Mouse (Mus musculus): ENCODE measurements around the gene 1810030O07Rik. TPM values are rescaled to one million over a fixed set of nuclear protein-coding genes. Genes with fewer than 3 reads are reported as not detected.
"Not testable (repeated sequence)": the region's sequence is repeated elsewhere in the genome, so short reads cannot be mapped to it uniquely, and the experiment has no call there.

1810030O07Rik gene
- polyA plus RNA-seq, 1 experiment, result 0.14 TPM

DNA sequence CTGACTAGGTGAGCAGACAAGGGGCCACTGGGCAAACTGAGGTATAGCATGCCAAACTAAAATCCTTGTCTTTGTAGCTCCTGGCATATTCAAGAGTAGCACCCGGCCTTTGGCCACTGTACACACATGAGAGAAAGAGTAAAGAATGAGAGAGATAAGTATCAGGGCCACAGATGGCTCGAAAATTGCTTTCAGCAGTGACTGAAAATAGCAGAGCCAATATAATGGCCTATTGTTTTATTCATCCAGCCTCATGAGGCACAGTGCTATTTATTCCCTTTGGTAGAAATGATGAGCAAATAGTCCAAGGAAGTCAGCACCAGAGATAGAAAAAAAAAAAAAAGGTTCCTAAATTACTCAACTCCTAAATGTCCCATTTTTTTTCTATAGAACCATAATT, 28.5 kb downstream of the 1810030O07Rik start:
- Histone ChIP-seq H3K4me1 (ENCODE audit: control insufficient read depth) (no peaks in the 10 kb centered on the region), H3K36me3 (ENCODE audit: control insufficient read depth) (peaks cover under 1% of the 10 kb centered on the region), H3K4me3 (replicated peaks) (no peak overlapping the region), H3K27me3 (ENCODE audit: control insufficient read depth) (no peaks in the 10 kb centered on the region), H3K9me3 (ENCODE audit: control insufficient read depth, low read length) (no peaks in the 10 kb centered on the region)
- no peak for TF ChIP-seq GATA1 (IDR thresholded peaks at IDR 0.05; ENCODE audit: low read length)
- TF ChIP-seq TAL1 (IDR thresholded peaks at IDR 0.05; ENCODE audit: low read length), result no peak

DNA sequence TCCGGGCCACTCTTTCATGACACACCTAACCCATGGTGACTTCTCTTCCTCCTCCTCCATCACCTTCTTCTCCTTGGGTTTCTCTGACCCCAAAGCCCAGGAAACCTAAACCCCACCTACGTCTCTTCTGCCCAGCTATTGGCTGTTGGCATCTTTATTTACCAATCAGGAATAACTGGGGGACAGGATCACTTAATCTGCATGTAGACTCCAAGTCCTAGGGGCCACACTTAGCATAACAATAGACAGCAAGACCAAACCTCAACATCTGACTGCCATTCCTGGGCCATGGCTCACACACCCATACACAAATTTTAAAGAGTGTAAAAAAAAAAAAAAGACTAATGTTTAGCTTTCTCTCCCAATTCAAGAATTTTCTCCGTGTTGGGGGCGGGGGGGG, 48.3 kb downstream of the 1810030O07Rik start:
- Histone ChIP-seq H3K9me3 (ENCODE audit: control insufficient read depth, low read length) (no peaks in the 10 kb centered on the region), H3K27me3 (ENCODE audit: control insufficient read depth) (no peaks in the 10 kb centered on the region), H3K4me3 (replicated peaks) (no peak overlapping the region), H3K4me1 (ENCODE audit: control insufficient read depth) (no peaks in the 10 kb centered on the region), H3K36me3 (ENCODE audit: control insufficient read depth) (no peaks in the 10 kb centered on the region)
- TF ChIP-seq GATA1 (IDR thresholded peaks at IDR 0.05; ENCODE audit: low read length) (no peak), TAL1 (IDR thresholded peaks at IDR 0.05; ENCODE audit: low read length) (no peak)

DNA sequence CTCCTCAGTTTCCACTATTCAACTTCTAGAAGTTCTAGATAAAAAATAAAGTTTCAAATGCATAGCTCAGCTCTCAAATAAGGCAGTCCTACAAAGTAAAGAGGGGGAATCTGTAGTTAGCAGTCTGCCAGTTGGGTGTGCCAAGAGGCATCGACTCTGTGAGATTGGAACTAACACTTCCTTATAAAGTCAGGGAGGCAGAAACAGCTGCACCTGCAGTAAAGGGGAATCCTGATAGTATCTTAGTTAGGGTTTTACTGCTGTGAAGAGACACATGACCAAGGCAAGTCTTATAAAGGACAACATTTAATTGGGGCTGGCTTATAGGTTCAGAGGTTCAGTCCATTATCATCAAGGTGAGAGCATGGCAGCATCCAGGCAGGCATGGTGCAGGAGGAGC, 61.1 kb downstream of the 1810030O07Rik start:
- not testable (repeated sequence) for H3K27me3 ChIP-seq (ENCODE audit: control insufficient read depth); H3K9me3 ChIP-seq (ENCODE audit: control insufficient read depth, low read length); H3K4me1 ChIP-seq (ENCODE audit: control insufficient read depth); H3K4me3 ChIP-seq (replicated peaks)
- peaks cover 58% of the 10 kb centered on the region for H3K36me3 ChIP-seq (ENCODE audit: control insufficient read depth)

DNA sequence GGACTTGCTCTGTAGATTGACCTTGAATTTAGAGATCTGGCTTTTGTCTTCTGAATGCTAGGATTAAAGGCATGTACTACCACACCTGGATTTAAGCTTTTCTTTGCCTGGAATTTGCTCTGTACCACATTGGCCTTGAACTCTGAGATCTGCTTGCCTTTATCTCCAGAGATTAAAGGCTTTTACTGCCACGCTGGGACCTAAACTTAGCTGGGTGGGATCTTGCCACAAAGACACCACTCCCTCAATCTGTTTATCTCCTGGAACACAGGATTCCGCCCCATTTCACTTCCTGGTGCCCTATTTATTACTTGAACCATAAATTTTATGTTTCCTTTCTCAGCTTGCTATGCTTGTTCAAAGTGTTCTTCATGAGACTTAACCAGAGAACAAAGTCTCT, 62.3 kb downstream of the 1810030O07Rik start:
- TF ChIP-seq TAL1 (IDR thresholded peaks at IDR 0.05; ENCODE audit: low read length), result no peak
- TF ChIP-seq GATA1 (IDR thresholded peaks at IDR 0.05; ENCODE audit: low read length), result no peak
- Histone ChIP-seq H3K36me3 (ENCODE audit: control insufficient read depth) (peaks cover 68% of the 10 kb centered on the region), H3K27me3 (ENCODE audit: control insufficient read depth) (no peaks in the 10 kb centered on the region), H3K4me3 (replicated peaks) (no peak overlapping the region), H3K4me1 (ENCODE audit: control insufficient read depth) (peaks cover 7% of the 10 kb centered on the region), H3K9me3 (ENCODE audit: control insufficient read depth, low read length) (no peaks in the 10 kb centered on the region)

DNA sequence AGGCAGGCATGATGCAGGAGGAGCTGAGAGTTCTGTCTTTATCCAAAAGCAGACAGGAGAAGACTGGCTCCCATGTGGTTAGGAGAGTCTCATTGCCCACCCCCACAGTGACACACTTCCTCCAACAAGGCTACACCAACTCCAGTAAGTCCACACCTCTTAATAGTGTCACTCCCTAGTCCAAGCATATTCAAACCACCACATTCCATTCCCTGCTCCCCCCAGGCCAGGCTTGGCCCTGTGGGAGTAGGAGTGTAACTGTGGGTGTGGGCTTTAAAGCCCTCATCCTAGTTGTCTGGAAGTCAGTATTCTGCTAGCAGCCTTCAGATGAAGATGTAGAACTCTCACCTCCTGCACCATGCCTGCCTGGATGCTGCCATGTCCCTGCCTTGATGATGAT, 62.9 kb downstream of the 1810030O07Rik start:
- H3K27me3 ChIP-seq (ENCODE audit: control insufficient read depth); H3K4me3 ChIP-seq (replicated peaks); H3K4me1 ChIP-seq (ENCODE audit: control insufficient read depth); H3K9me3 ChIP-seq (ENCODE audit: control insufficient read depth, low read length): not testable (repeated sequence)
- H3K36me3 ChIP-seq (ENCODE audit: control insufficient read depth), result peaks cover 70% of the 10 kb centered on the region

Other genes starting within 250 kb of the 1810030O07Rik start
- 0.22 and 0.26 TPM in 2 replicates for gene Atp6ap2, start 85.9 kb downstream of the 1810030O07Rik start, polyA plus RNA-seq (2012)
- gene Med14, start 88.4 kb upstream of the 1810030O07Rik start, polyA plus RNA-seq (2012), result 0.26 and 0.29 TPM in 2 replicates

Measured in erythroblast, embryonic 14.5 days (primary cell).